Mouse (Mus musculus) bone marrow macrophage, adult 2 months (primary cell): ENCODE results near the gene Rad51b. TPM values are rescaled to one million over a fixed set of nuclear protein-coding genes. Genes with fewer than 3 reads are reported as not detected.

Experiments used
- H3K27ac ChIP-seq: 2 replicates; pipeline ENCODE4 v1.5.1; 2012; ENCODE audit warnings: low read depth, low read length; ENCODE audit not compliant: insufficient read depth
- H3K4me1 ChIP-seq: 2 replicates; pipeline ENCODE4 v1.6.1; 2012; ENCODE audit warnings: low read length; ENCODE audit not compliant: control insufficient read depth, insufficient read depth
- H3K4me3 ChIP-seq: 2 replicates; pipeline ENCODE4 v1.5.1; 2012; ENCODE audit warnings: mild to moderate bottlenecking, low read length, moderate library complexity; ENCODE audit not compliant: insufficient read depth
- CTCF ChIP-seq: IDR thresholded peaks from 2 replicates; pipeline ENCODE4 v1.5.1; 2012; ENCODE audit warnings: low read depth, mild to moderate bottlenecking, low read length, moderate library complexity
- POLR2A ChIP-seq: IDR thresholded peaks from 2 replicates; pipeline ENCODE4 v1.6.1; 2012; ENCODE audit warnings: mild to moderate bottlenecking, low read depth, low read length, borderline replicate concordance
- polyA plus RNA-seq: library from polyadenylated mRNA; stranded (reverse); fragments of >200 nt; gene quantifications from 2 replicates; pipeline ENCODE4 v1.2.4, GENCODE M21; 2012; ENCODE audit not compliant: missing spikeins, insufficient read depth, insufficient read length

Rad51b gene
- polyA plus RNA-seq, 1 experiment: 2.8 TPM

GRCm38 (mm10) chr12:79507141-79507681, 210.1 kb downstream of the Rad51b start:
- no peak for TF ChIP-seq POLR2A
- no peak for TF ChIP-seq CTCF
- Histone ChIP-seq H3K4me1 (peaks cover 2% of the 10 kb centered on the region; the same call in 1 of the 2 replicates), H3K27ac (no peak overlapping the region), H3K4me3 (no peak overlapping the region)

GRCm38 (mm10) chr12:79511454-79512204, 214.5 kb downstream of the Rad51b start:
- TF ChIP-seq POLR2A: no peak
- no peak for TF ChIP-seq CTCF
- H3K27ac ChIP-seq: no peak overlapping the region
- H3K4me3 ChIP-seq: no peak overlapping the region
- H3K4me1 ChIP-seq: no peaks in the 10 kb centered on the region

- H3K4me3 ChIP-seq: no peak overlapping the region
- TF ChIP-seq CTCF (no peak), POLR2A (no peak)
- H3K4me1 ChIP-seq: no peaks in the 10 kb centered on the region
- no peak overlapping the region for H3K27ac ChIP-seq
Measured at GRCm38 (mm10) chr12:79512205-79512886, 215.3 kb downstream of the Rad51b start.

GRCm38 (mm10) chr12:79512982-79513681, 216.1 kb downstream of the Rad51b start:
- H3K4me1 ChIP-seq: no peaks in the 10 kb centered on the region
- TF ChIP-seq POLR2A (no peak), CTCF (no peak)
- H3K27ac ChIP-seq: no peak overlapping the region
- no peak overlapping the region for H3K4me3 ChIP-seq

- TF ChIP-seq CTCF (no peak), POLR2A (no peak)
- H3K4me3 ChIP-seq: no peak overlapping the region
- H3K27ac ChIP-seq: no peak overlapping the region
- no peaks in the 10 kb centered on the region for H3K4me1 ChIP-seq
Measured at GRCm38 (mm10) chr12:79514680-79515079, 217.6 kb downstream of the Rad51b start.

- no peak overlapping the region for H3K4me3 ChIP-seq
- H3K27ac ChIP-seq: no peak overlapping the region
- H3K4me1 ChIP-seq: peaks cover 9% of the 10 kb centered on the region
- TF ChIP-seq CTCF (no peak), POLR2A (no peak)
Measured at GRCm38 (mm10) chr12:79522374-79522773, 225.3 kb downstream of the Rad51b start.

- Histone ChIP-seq H3K4me3 (no peak overlapping the region), H3K27ac (no peak overlapping the region), H3K4me1 (peaks cover 9% of the 10 kb centered on the region)
- TF ChIP-seq CTCF (no peak), POLR2A (no peak)
Measured at GRCm38 (mm10) chr12:79524941-79525871, 228.1 kb downstream of the Rad51b start.

GRCm38 (mm10) chr12:79525872-79526271, 228.8 kb downstream of the Rad51b start:
- Histone ChIP-seq H3K4me3 (no peak overlapping the region), H3K4me1 (peaks cover 9% of the 10 kb centered on the region), H3K27ac (no peak overlapping the region)
- TF ChIP-seq POLR2A: no peak

GRCm38 (mm10) chr12:79527222-79527621, 230.1 kb downstream of the Rad51b start:
- no peak overlapping the region for H3K4me3 ChIP-seq
- H3K4me1 ChIP-seq: peaks cover 9% of the 10 kb centered on the region
- H3K27ac ChIP-seq: no peak overlapping the region
- TF ChIP-seq CTCF (no peak), POLR2A (no peak)
